Mouse (Mus musculus): Measurements from ENCODE around the gene Hfm1.

Gene Hfm1

DNA sequence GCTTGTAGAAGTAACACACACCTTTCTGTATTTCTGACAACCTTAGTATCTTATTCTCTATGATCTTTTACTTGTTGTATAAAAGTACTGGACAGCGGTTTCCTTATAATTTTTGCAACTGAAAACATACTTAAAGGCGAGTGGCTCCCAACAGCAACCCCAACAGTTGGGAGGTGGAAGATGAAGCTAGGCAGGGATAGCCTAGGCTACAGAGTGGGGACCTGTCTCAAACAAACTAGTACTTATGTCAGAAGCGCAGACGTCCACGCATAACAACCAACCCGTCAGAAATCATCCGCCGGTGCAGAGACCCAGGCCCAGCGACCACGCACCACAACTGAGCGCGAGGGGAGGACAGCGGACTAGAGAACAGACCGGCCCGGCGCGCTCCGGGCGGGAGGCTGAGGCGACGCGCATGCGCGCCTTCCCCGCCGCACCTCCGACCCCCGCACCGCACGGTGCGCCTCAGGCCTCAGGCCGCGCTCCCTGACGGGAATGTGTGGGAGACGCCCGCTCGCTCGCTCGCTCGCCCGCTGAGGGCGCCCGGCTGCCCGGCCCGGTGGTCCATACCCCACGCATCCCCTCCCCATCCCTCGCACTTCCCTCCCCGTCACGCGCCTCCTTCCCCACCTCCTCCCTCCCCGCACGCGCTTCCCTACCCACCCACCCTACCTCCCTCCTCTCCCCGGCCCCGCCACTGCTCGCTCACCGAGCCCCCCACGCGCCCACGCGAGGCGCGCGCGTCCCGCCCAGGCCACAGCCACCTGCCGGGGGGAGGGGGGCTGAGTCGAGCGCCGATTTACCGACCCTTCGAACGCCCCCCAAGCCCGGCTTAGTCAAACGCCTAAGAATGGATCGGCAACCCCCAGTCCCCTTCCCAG is at the start of gene Hfm1:
Gene Hfm1, minus strand, starts transcription at position 834 of the 881 bp plus-strand sequence.
- peak; percentile 58 for DNase-seq (ENCODE audit: low read depth, low spot score)

DNA sequence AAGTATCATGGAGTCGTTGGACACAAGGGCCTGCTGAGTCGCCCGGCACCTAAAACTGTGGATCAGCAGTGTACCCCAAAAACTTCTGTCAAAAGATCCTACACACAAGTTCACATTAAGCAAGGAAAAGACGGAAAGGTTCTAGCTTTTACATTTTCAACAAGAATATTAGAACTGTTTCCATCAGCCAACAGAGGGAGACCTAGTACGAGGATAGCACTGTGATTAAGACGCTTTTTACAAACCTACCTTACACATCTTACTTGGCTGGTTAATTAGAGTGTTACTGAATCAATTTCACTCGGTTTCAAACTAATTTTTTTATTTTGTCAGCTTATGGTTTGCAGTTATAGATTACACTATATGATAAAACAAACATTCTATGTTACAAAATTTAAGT is 47.8 kb upstream of the Hfm1 start:
- no peak for DNase-seq (ENCODE audit: low read depth, low spot score)

DNA sequence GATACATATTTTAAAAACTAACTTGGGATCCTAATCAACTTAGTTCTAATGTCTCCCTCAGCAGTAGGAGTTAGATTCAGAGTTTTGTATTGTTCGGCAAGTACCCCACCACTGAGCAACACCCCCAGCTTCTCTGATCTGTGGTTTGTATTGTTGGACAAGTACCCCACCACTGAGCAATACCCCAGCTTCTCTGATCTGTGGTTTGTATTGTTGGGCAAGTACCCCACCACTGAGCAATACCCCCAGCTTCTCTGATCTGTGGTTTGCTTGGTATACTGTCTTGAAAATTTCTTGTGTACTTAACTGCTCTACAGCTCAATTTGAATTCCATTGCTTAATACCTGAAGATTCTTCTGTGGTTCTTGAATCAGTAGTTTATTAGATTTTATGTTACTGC is 41.5 kb upstream of the Hfm1 start:
- no peak for DNase-seq (ENCODE audit: low read depth, low spot score)

DNA sequence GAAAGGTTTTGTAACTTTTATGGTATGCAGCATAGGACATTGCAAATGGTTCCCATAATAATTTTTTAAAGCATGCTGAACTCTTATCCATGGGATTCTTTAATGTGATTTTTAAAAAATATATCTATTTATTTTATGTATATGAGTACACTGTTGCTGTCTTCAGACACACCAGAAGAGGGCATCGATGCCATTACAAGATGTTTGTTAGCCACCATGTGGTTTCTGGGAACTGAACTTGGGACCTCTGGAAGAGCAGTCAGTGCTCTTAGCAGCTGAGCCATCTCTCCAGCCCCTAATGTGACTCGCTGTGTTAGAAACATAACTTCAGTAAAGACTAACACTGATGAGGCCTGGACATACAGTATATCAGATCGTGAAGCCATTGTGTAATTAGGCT is 40.3 kb upstream of the Hfm1 start:
- DNase-seq (ENCODE audit: low read depth, low spot score): no peak

DNA sequence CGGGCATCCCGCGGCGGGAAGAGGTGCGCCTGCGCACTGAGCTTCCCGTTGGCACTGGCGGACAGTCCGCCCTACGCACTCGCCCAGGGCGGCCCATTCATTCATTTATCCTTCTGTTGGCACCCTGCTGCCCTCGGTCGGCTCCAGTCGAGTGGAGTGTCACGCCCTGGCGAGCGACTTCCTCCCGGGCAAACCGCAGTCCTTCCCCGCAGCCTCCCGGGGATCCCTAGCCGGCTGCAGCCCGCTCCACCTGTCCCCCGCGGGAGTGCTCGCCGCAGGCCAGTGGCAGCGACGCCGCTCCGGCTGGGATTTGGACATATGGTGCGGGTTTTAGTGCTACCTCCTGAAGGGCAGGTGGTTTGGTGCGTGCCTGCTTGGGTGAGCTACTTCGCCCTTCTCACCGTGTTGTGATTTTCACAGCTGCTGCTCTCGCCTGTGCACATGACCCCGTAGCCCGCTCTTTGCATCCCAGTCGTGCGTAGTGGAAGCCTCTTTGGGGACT is 38.4 kb upstream of the Hfm1 start:
- DNase-seq (ENCODE audit: low read depth, low spot score): no peak

DNA sequence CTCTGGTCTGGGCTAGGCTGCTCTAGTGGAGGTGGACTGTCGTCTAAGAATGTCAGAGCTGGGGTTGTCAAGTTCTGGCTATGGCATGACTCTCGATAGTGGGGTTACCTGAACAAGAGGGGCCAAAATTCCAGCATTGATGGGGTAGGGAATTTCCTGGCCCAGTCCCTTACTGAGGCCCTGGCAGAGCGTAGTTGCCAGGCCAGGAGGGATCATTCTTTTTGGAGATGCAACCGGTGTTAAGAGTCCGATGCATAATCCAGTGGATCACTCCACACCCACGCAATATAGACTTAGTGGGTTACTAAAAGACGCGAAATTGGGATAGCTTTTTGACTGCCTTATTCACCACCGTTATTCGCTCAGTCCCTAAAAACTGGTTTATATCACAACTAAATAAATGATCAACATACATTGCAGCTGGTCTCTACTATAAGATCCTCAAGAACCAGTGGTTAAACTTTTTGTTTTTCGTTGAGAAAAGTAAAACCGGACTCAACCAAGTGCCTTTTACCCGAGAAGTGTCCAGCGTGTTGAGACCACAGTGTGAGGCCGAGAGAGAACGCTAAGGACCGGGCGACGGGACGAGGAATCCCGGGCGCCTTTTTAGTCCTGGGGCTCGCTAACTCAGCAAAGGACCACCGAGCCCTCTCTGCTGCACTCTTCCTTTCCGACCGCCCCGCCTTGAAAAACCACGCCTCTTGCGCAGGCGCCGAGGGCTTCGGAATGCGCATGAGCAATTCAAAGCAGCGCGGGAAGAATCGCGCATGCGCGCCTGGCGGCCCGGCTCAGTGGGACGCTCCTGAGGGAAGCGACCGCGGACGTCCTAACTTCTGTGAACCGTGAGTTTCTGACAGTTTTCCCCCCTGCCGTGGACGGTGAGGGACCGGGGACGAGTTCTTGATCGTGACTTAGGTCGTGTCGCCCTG is 37.7 kb upstream of the Hfm1 start, which contains the start of gene Cdc7:
Gene Cdc7, plus strand, starts transcription at position 739 of the 929 bp plus-strand sequence.
- DNase-seq (ENCODE audit: low read depth, low spot score): peak; percentile 95

DNA sequence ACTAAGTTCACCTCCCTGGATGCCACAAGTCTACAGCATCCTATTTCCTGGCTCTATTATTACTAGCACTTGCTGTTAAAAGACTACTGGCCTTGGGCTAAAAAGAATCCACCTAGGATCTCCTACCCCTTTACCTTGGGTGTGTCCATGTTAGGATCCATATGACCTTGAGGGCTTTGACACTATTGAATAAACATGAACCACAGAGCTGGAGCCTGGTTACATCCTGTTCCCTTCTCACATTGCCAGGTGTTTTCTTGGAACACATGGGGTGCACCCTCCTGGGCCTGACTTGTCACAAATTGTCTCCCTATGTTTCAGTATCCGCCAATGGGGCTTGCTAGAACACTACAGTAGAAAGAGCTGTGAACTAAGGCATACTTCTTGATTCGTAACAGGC is 34.3 kb upstream of the Hfm1 start:
- DNase-seq (ENCODE audit: low read depth, low spot score): no peak

DNA sequence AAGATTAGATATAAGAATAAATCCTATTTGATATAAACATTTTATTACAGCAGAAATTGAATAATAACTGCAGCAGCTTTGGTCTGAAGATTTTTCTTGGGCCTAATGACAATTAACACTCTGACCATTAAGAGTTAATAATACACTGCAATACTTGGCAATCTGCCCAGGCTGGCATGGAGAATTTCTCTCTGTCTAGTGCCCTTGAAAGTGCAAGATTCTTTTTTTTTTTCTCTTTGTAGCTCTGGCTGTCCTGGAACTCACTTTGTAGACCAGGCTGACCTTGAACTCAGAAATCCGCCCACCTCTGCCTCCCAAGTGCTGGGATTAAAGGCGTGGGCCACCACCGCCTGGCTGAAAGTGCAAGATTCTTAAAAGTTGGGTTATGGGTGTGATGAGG is 32.9 kb upstream of the Hfm1 start:
- DNase-seq (ENCODE audit: low read depth, low spot score): no peak

DNA sequence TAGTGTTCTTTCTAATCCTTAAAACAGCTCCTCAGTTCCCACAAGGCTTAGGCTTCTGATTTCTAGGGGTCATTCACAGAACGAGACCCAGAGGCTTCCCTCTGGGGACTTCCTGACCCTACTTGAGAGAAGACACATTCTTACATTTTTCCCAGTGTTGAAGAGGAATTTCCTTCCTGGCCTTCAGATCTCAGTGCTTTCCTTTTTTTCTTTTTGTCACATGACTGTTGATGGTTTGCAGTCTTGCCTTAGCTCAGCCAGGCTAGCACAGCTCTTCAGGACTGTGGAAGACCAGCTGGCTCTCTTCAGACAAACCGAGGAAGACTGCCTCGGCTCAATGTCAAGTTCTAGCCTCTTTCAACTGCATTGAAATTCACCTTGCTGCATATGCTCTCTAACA is 30.3 kb upstream of the Hfm1 start:
- DNase-seq (ENCODE audit: low read depth, low spot score): no peak

DNA sequence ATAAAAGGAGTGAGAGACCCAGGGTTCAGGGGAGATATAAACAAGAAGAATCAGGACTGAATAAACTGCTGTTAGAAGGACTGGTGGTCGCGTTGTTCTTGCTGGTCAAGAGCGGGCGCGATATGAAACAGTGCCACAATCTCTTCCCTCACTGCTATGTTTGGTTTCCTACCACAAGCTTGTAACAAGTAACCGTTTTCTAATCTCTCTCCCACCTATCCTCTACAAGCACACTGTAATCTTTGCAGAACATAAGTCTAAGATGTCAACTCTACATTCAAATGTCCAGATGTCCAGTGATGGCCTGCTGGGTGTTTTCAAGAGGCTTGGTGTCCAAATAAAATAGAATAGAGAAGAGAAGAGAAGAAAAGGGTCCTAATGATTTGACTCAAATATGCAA is 22.6 kb upstream of the Hfm1 start:
- DNase-seq (ENCODE audit: low read depth, low spot score): no peak

DNA sequence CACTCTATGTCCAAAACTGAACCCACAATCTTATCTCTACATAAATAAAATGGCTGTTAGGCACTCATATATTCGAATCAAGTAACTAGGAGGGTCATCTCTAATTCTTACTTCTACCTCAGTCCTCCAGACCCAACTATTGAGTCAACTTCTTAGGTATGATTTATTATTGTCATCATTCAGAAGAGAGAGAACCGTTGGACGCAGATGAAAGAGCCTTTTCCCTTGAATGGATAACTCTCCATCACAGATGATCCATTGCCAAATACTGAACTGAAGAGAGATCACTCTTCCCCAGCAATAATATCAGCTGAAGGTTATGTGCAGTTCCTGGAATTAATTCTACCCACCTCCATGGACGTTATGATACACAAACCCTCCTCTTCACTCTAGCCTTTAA is 20.2 kb upstream of the Hfm1 start:
- DNase-seq (ENCODE audit: low read depth, low spot score): no peak

DNA sequence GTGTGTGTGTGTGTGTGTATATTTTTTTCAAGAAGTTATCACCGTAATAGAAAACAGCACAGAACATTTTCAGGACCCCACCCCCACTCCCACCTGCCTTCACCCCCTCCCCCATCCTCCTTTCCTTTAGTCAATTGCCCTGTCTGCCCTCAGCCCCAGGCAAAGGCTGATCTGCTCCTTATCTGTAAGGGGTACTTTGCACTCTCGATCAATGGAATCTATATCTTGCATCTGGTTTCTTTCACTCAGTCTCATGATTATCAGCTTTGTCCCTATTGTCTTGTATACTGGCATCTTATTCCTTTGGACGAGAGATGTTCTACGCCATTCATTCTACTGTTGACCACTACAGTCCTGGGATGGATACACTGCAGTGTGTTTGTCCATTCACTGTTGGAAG is 1.9 kb upstream of the Hfm1 start:
- no peak for DNase-seq (ENCODE audit: low read depth, low spot score)

DNA sequence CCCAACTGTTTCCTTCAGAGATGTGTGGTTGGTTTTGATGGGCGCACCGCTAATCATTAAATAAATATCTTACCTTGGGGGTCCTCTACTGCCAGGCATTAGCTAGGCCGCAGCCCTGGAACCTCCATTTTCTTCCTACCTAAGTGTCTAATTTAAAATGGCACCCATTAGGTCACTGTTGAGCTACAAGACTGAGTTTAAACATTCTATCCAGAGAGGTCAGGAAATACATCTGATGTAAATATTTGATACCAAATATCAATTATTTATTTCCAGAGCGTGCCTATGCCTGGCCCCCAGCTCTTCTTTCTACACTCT is 207 bp upstream of the Hfm1 start:
- DNase-seq (ENCODE audit: low read depth, low spot score): no peak

DNA sequence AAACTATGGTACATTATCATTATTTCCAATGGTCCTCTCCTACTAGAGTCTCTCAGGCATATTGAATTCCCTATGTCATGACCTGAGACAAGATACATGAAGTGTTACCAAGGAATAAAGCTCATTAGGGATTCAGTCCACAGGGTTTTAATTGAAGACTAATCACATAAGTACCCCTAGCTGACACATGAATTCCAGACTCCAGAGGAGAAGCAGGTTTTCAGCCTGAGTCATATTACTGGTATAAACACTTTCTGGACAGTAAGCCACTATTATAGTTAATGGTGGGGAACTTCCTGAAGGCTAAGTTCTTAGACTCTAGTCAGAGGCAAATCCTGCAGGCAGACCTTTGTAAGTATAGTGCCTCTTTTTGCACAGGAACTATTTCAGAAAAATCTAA is 6.8 kb downstream of the Hfm1 start:
- no peak for DNase-seq (ENCODE audit: low read depth, low spot score)

DNA sequence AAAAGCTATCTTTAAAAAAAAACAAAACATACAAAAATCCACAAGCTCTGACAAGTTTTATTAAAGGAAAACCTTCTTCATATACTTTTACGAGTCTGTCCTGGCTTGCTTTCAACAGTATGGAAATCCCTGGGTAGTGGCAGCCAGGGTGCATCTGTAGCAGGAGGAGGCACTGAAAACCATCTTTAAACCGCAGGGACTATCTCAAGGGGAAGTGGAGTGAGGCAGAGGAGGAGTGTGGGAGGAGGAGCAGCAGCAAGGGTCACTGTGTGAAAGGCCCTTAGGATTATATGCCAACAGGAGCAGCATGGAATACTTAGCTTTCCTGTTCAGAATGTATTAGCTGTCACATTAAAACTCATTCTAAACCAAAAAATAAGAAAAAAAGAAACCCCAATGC is 29.2 kb downstream of the Hfm1 start:
- DNase-seq (ENCODE audit: low read depth, low spot score): no peak

DNA sequence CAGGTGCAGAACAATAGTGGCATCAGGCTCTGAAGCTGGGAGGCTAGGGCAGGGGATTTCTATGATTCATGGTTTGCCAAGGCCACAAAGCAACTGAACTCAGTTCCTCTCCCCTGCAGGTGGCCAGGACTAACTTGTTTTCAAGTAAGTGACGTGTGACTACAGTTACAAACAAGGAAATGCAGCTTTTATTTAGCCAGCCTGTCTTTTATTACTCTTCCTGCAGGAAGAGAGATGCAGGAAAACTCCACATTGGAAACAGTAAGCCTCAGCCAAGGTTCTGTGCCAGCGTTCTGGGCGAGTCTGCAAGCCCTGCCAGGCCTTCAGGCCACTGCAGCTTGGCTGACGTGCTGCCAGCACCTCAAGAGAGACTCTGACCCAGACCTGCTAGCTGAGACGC is 34.3 kb downstream of the Hfm1 start:
- peak; percentile 15 for DNase-seq (ENCODE audit: low read depth, low spot score)

DNA sequence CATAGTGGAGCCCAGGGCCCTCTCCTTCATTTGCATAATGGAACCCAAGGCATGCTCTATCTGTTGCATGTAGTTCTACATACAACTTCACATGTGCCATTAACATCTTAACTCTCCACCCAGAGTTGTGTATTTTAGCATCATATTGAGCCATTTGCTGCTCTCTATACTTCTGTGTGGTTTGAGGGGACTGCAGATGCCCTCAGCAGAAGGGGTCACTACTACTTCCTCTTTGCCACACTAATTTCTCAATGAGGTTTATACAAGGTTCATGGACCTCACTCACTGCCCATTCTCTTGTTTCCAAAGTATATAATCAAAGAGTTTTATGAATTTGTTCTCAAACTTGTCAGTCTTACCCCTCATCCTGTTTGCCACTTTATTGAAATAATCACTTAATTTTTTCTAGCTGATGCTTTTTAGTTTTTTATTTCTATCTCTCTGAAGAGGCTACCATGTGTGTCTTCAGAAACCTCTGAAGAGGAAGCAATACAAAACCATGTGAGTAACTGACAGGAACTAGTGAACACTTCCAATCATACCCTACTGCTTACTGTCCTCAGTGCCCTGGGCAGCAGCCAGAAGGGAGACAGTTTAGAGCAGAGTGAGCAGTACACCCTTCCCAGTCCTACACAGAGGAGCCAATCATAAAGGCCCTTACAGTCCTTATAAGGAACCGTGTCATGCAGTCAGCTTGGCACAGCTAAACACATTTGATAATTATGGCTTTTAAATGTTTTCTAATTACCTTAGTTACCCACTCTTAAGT is 38.6 kb downstream of the Hfm1 start:
- DNase-seq (ENCODE audit: low read depth, low spot score): no peak

DNA sequence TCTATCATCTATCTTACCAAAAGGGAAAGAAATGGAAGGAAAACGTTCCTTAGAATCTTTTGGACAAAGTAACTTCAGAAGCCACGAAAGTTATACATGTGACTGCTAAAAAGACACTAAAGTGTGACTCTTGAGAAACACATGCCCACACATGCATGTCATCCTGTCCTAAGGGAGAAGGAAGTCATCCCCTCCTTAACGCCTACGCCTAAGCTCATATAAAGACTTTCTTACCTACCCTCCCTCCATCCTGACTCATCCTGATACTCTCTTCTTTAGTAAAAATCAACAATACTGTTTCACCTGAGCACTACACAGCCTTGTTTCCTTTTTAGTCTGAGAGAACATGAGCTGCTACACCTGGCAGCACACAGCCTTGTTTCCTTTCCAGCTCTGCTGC is 40.6 kb downstream of the Hfm1 start:
- peak; percentile 26 for DNase-seq (ENCODE audit: low read depth, low spot score)

DNA sequence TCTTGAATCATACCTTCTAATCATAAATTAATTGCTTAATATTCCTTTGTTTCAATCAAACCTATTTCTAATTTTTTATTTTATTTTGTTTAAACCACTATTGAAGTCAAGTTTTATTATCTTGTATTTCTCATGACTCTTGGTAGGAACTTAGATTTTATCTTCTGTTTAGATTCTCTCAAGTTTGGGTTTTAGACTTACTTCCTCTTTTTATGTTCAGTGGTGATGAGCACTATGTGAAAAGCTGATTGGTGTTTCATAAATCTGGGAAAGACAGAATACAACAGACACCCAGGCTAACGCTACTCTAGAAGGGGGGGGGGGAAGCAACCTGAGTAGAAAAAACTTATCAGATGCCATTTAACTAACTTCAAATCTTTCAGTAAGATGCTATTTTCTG is 49.7 kb downstream of the Hfm1 start:
- DNase-seq (ENCODE audit: low read depth, low spot score): no peak

DNA sequence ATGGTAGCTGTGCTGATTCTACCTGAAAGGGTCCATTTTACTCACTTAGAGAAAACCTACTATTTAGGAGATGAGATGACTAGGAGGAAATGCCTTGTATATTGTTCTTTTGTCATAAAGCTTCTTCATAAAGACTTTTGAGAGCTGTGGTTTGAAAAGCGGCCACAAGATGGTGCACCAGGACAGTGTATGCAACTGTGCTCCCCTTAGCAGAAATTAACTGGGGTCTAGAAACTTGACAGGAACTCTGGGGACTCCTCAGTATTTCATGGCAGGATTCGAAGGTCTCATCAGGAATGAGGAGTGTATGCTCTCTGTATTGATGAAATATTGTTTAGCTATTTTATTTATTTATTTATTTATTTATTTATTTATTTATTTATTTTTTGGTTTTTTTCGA is 65.7 kb downstream of the Hfm1 start:
- DNase-seq (ENCODE audit: low read depth, low spot score): peak; percentile 83

DNA sequence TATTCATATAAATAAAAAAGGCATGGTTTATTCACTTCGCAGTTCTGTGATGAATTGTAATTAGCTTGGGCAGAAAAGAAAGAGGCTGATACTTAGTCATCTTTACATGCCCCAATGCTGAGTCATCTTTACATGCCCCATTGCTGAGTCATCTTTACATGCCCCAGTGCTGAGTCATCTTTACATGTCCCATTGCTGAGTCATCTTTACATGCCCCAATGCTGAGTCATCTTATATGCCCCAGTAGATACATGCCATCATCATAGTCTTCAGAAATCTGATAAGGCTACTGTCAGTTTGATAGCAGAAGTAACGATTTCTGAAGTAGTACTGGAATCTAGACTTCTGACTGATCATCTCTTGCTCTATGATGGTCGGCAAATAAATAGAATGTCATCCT is 72.8 kb downstream of the Hfm1 start:
- DNase-seq (ENCODE audit: low read depth, low spot score): no peak

DNA sequence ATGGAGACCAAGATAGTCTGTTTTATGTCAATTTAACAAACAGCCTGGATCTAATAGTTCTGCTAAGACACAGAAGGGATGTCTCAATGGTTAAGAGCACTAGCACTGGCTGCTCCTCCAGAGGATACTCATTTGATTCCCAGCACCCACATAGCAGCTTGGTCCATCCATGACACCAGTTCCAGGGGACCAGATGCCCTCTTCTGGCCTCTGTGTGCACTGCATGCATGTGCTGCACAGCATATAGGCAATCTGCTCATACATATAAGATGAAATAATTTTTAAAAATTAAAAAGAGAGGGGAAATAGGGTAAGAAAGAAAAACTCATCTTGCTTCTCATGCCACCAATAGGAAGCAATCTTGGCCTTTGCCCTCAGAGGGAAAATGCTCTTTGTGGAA is 79.1 kb downstream of the Hfm1 start:
- DNase-seq (ENCODE audit: low read depth, low spot score): peak; percentile 28
